Mouse (Mus musculus) erythroblast, embryonic 14.5 days (primary cell): ENCODE measurements around the gene Itpk1. TPM values are rescaled to one million over a fixed set of nuclear protein-coding genes. Genes with fewer than 3 reads are reported as not detected.
A peak's percentile ranks its signal among the peaks of the same experiment; 100 is the strongest.

Source experiments
- H3K27me3 ChIP-seq: 2 replicates; pipeline ENCODE4 v1.6.1; 2012; ENCODE audit warnings: inconsistent platforms; ENCODE audit not compliant: control insufficient read depth
- H3K36me3 ChIP-seq: 2 replicates; pipeline ENCODE4 v1.6.1; 2012; ENCODE audit warnings: mild to moderate bottlenecking, inconsistent platforms; ENCODE audit not compliant: control insufficient read depth
- H3K4me1 ChIP-seq: 2 replicates; pipeline ENCODE4 v1.6.1; 2012; ENCODE audit warnings: inconsistent platforms; ENCODE audit not compliant: control insufficient read depth
- H3K4me3 ChIP-seq: replicated peaks from 2 replicates; pipeline ENCODE3; 2012; ENCODE audit warnings: moderate library complexity, mild to moderate bottlenecking, inconsistent platforms
- H3K9me3 ChIP-seq: 2 replicates; pipeline ENCODE4 v1.6.1; 2012; ENCODE audit warnings: low read length, inconsistent platforms, mixed read lengths; ENCODE audit not compliant: control insufficient read depth
- GATA1 ChIP-seq: IDR thresholded peaks from 2 replicates; pipeline ENCODE4 v1.6.1; 2012; ENCODE audit warnings: low read length, inconsistent platforms, mixed read lengths
- TAL1 ChIP-seq: IDR thresholded peaks from 3 replicates; pipeline ENCODE4 v1.6.1; 2012; ENCODE audit warnings: low read length, inconsistent platforms, mixed read lengths
- polyA plus RNA-seq: library from polyadenylated mRNA; stranded (reverse); fragments of >175 nt; gene quantifications from 2 replicates; pipeline ENCODE4 v1.2.3, GENCODE M21; 2012

Itpk1 gene
- polyA plus RNA-seq, 1 experiment, result 0.24 TPM

- Histone ChIP-seq H3K36me3 (no peaks in the 10 kb centered on the region), H3K4me1 (peaks cover 22% of the 10 kb centered on the region), H3K9me3 (no peaks in the 10 kb centered on the region), H3K4me3 (no peak overlapping the region), H3K27me3 (no peaks in the 10 kb centered on the region)
- no peak for TF ChIP-seq TAL1
- no peak for TF ChIP-seq GATA1
These were observed 86.6 kb downstream of the Itpk1 start for GRCm38 (mm10) chr12:102618085-102618484.

DNA sequence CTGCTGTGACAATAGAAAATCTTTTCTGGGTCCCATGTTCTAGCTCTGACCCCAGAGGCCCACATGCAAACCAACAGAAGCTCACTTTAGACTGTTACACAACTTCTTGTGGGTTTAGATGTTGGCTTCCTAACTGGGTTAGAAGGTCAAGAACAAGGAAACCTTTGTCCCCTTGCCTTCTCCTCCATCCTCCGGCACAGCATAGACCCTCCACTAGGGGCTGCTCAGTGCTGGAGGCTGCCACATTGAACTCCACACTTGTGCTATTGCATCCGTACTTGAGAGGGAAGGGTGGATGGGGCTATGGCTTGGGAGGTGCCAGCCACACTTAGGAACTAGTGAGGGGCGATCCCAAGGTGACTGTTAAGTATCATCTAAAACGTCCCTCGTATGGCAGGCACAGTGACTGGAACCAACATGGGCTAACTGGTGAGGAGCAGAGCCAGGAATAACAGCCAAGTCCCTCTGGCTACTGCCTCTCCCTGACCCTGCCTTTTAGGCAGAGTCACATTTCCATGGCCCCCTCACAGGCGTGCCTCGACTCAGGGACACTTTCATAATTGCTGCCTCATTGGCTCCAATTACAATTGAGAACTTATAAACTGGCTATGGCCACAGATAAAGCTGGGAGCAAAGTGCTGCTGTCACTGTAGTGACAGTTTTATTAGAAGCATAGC lies 87.7 kb downstream of the Itpk1 start:
- Histone ChIP-seq H3K4me1 (peaks cover 22% of the 10 kb centered on the region), H3K9me3 (no peaks in the 10 kb centered on the region), H3K27me3 (no peaks in the 10 kb centered on the region), H3K36me3 (no peaks in the 10 kb centered on the region), H3K4me3 (no peak overlapping the region)
- no peak for TF ChIP-seq TAL1
- no peak for TF ChIP-seq GATA1

DNA sequence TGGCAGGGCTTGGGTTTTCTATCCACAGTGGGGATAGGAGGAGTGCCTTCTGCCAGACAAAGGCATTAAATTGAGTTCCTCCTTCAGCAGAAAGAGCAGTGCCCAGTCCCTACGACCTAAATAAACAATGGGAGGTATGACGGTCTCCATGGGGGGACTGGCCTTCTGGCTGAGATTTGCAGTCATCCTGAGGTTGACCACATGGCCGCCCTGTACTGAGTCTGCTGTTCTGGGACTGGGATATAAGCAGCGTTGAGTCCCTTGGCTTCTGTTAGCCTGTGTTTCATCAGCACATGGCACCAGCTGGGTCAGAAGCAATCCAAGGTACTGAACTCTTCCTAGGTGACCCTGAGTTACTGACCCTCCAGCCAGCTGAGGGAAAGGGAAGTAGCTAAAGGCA lies 88.5 kb downstream of the Itpk1 start:
- H3K9me3 ChIP-seq, result no peaks in the 10 kb centered on the region
- H3K4me3 ChIP-seq, result no peak overlapping the region
- H3K4me1 ChIP-seq, result peaks cover 22% of the 10 kb centered on the region
- H3K27me3 ChIP-seq, result no peaks in the 10 kb centered on the region
- no peaks in the 10 kb centered on the region for H3K36me3 ChIP-seq
- TF ChIP-seq GATA1 (no peak), TAL1 (no peak)

GRCm38 (mm10) chr12:102613411-102613810 lies 91.3 kb downstream of the Itpk1 start:
- Histone ChIP-seq H3K27me3 (no peaks in the 10 kb centered on the region), H3K4me1 (peaks cover 3% of the 10 kb centered on the region; the same call in 1 of the 2 replicates), H3K36me3 (no peaks in the 10 kb centered on the region), H3K9me3 (no peaks in the 10 kb centered on the region), H3K4me3 (no peak overlapping the region)
- TF ChIP-seq GATA1 (no peak), TAL1 (no peak)

DNA sequence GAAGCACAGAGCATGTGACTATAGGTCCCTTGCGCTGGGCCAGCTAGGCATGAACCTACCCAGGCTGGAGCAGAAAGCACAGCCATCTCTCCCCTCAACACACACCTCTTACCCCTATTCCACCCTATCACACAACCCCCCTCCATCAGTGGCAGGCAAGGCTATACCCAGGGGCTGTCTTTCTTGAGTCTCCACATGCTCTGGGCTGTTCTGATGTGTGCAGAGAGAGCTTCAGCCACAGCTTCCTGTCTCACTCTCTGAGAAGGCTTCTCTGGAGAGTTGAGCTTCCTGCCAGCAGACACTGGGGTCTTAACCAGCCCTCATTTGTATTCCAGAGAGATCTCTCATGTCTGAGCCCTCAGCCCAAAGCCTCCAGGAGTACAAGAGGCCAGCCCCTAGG lies 92.3 kb downstream of the Itpk1 start:
- Histone ChIP-seq H3K36me3 (no peaks in the 10 kb centered on the region), H3K27me3 (no peaks in the 10 kb centered on the region), H3K4me1 (peaks cover 3% of the 10 kb centered on the region; the same call in 1 of the 2 replicates), H3K9me3 (no peaks in the 10 kb centered on the region), H3K4me3 (no peak overlapping the region)
- TF ChIP-seq GATA1 (no peak), TAL1 (no peak)

DNA sequence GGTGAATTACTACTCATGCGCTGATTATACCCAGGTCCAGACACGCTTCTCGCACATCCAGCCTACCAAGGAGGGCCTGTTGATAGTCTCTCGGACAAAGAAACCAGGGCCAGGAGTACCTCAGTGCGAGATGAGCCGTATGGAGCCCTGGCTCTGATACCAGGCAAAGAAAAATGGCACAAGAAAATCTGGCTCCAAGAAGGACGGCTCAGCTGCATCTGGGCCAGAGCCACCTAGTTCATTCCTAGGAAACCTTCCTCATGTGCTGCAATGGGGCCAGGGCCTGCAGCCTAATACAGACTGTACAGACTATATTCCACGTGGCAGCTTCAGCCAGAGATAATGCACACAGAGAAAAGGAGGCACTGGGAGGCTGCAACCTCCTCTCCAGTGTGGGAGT lies 93.8 kb downstream of the Itpk1 start:
- Histone ChIP-seq H3K4me1 (no peaks in the 10 kb centered on the region), H3K36me3 (no peaks in the 10 kb centered on the region), H3K9me3 (no peaks in the 10 kb centered on the region), H3K4me3 (no peak overlapping the region), H3K27me3 (no peaks in the 10 kb centered on the region)
- TF ChIP-seq TAL1 (no peak), GATA1 (no peak)

- TF ChIP-seq TAL1 (no peak), GATA1 (no peak)
- no peaks in the 10 kb centered on the region for H3K36me3 ChIP-seq
- H3K27me3 ChIP-seq, result no peaks in the 10 kb centered on the region
- H3K4me1 ChIP-seq, result no peaks in the 10 kb centered on the region
- no peak overlapping the region for H3K4me3 ChIP-seq
- H3K9me3 ChIP-seq, result no peaks in the 10 kb centered on the region
These were observed 96.8 kb downstream of the Itpk1 start for GRCm38 (mm10) chr12:102607808-102608517.

- no peak for TF ChIP-seq TAL1
- TF ChIP-seq GATA1, result no peak
- Histone ChIP-seq H3K36me3 (no peaks in the 10 kb centered on the region), H3K4me3 (no peak overlapping the region), H3K27me3 (no peaks in the 10 kb centered on the region), H3K9me3 (no peaks in the 10 kb centered on the region), H3K4me1 (no peaks in the 10 kb centered on the region)
These were observed 97.7 kb downstream of the Itpk1 start for GRCm38 (mm10) chr12:102607066-102607465.

GRCm38 (mm10) chr12:102605607-102606006 lies 99.1 kb downstream of the Itpk1 start:
- TF ChIP-seq GATA1, result 0 out of 2 replicates have a peak, but pooled peaks have one; percentile 7
- no peak for TF ChIP-seq TAL1
- Histone ChIP-seq H3K9me3 (no peaks in the 10 kb centered on the region), H3K4me3 (no peak overlapping the region), H3K36me3 (no peaks in the 10 kb centered on the region), H3K4me1 (no peaks in the 10 kb centered on the region), H3K27me3 (no peaks in the 10 kb centered on the region)
